Mouse (Mus musculus) megakaryocyte-erythroid progenitor cell, adult 5-6 weeks (primary cell): ENCODE measurements around the gene Omd. TPM values are rescaled to one million over a fixed set of nuclear protein-coding genes. Genes with fewer than 3 reads are reported as not detected.

Experiments used
- ATAC-seq: replicated peaks from 2 replicates; pipeline ENCODE4 v1.8.0; 2016; ENCODE audit warnings: mild to moderate bottlenecking, inconsistent platforms; ENCODE audit not compliant: severe bottlenecking, poor library complexity, low FRiP score, low TSS enrichment
- total RNA-seq, 2 experiments: library from RNA; stranded (forward) in 1 of 2; stranded (reverse) in 1 of 2; fragments of 200-1000, 215-1000 nt in 1 of 2; fragments of >200 nt in 1 of 2; fragmentation: Nextera tagmentation in 1 of 2; gene quantifications; 2 replicates each; pipeline ENCODE4 v1.2.3; 2014 to 2017

The Omd gene
- total RNA-seq, 2 experiments from 2014 or later: 0.47 TPM; not detected in 1

- ATAC-seq: no peak
Measured at GRCm38 (mm10) chr13:49603603-49604002, 21.3 kb downstream of the Omd start.

- ATAC-seq: no peak
Measured at GRCm38 (mm10) chr13:49607714-49608113, 25.5 kb downstream of the Omd start, which contains the start of gene Ogn. Gene Ogn (plus strand): TSS chr13:49608046.

GRCm38 (mm10) chr13:49608589-49609322, 26.5 kb downstream of the Omd start:
- no peak for ATAC-seq

GRCm38 (mm10) chr13:49617021-49617420, 34.8 kb downstream of the Omd start:
- ATAC-seq: peak; percentile 77

- peak; percentile 74 for ATAC-seq
Measured at GRCm38 (mm10) chr13:49618365-49618764, 36.1 kb downstream of the Omd start.

GRCm38 (mm10) chr13:49623216-49623615, 41.0 kb downstream of the Omd start:
- ATAC-seq: no peak

- no peak for ATAC-seq
Measured at GRCm38 (mm10) chr13:49628167-49628566, 45.9 kb downstream of the Omd start.

- no peak for ATAC-seq
Measured at GRCm38 (mm10) chr13:49629076-49629475, 46.8 kb downstream of the Omd start.

GRCm38 (mm10) chr13:49639965-49640364, 57.7 kb downstream of the Omd start:
- peak; percentile 61; the same call in 1 of the 2 replicates for ATAC-seq

Other genes with a start within 250 kb of the Omd start
- 14.8 and 16.1 TPM in 2 replicates for gene Bicd2, start 240.9 kb upstream of the Omd start, total RNA-seq (2014; fragmentation: Nextera tagmentation)
- 18.3 and 26.2 TPM in 2 replicates for gene Bicd2, start 240.9 kb upstream of the Omd start, total RNA-seq (2017)
- 8.9 and 9.8 TPM in 2 replicates for gene Ippk, start 161.2 kb upstream of the Omd start, total RNA-seq (2014; fragmentation: Nextera tagmentation)
- 13.0 and 13.2 TPM in 2 replicates for gene Ippk, start 161.2 kb upstream of the Omd start, total RNA-seq (2017)
- gene Tes3-ps, start 89.1 kb upstream of the Omd start, total RNA-seq (2014; fragmentation: Nextera tagmentation): 0.12 and 0.20 TPM in 2 replicates
- 6.5 and 7.0 TPM in 2 replicates for gene Tes3-ps, start 89.1 kb upstream of the Omd start, total RNA-seq (2017)
- 0.12 TPM in 1 of 2 replicates, not detected in the other for gene Ecm2, start 77.7 kb upstream of the Omd start, total RNA-seq (2014; fragmentation: Nextera tagmentation)
- 0.46 TPM in 1 of 2 replicates, not detected in the other for gene Ecm2, start 77.7 kb upstream of the Omd start, total RNA-seq (2017)
- gene Aspn, start 38.0 kb upstream of the Omd start, total RNA-seq (2014; fragmentation: Nextera tagmentation): not detected in 2 replicates
- gene Aspn, start 38.0 kb upstream of the Omd start, total RNA-seq (2017): not detected in 2 replicates
- gene Ogn, start 25.6 kb downstream of the Omd start, total RNA-seq (2014; fragmentation: Nextera tagmentation): not detected in 2 replicates
- not detected in 2 replicates for gene Ogn, start 25.6 kb downstream of the Omd start, total RNA-seq (2017)
- 44.6 and 44.7 TPM in 2 replicates for gene Cenpp, start 70.3 kb downstream of the Omd start, total RNA-seq (2014; fragmentation: Nextera tagmentation)
- 33.8 and 43.8 TPM in 2 replicates for gene Cenpp, start 70.3 kb downstream of the Omd start, total RNA-seq (2017)
- gene Nol8, start 70.6 kb downstream of the Omd start, total RNA-seq (2014; fragmentation: Nextera tagmentation): 43.9 and 63.1 TPM in 2 replicates
- 60.7 and 71.4 TPM in 2 replicates for gene Nol8, start 70.6 kb downstream of the Omd start, total RNA-seq (2017)
- 77.6 and 124 TPM in 2 replicates for gene Iars, start 99.6 kb downstream of the Omd start, total RNA-seq (2014; fragmentation: Nextera tagmentation)
- 90.4 and 105 TPM in 2 replicates for gene Iars, start 99.6 kb downstream of the Omd start, total RNA-seq (2017)
- gene Gm30302, start 216.5 kb downstream of the Omd start, total RNA-seq (2014; fragmentation: Nextera tagmentation): not detected in 2 replicates
- gene Gm30302, start 216.5 kb downstream of the Omd start, total RNA-seq (2017): not detected in 2 replicates